Mouse (Mus musculus) liver, embryonic 15.5 days (tissue): ENCODE results near the gene Ptprd. TPM values are rescaled to one million over a fixed set of nuclear protein-coding genes. Genes with fewer than 3 reads are reported as not detected.

ENCODE experiments used
- ATAC-seq: fragments of 200-750 bp; cut with Nextera tagmentation; 2 replicates; pipeline ENCODE4 v1.8.0; 2017; ENCODE audit warnings: moderate number of reproducible peaks, mild to moderate bottlenecking, moderate library complexity; ENCODE audit not compliant: insufficient read depth
- H3K27ac ChIP-seq: fragments of 300-500 bp; sonication (generic); replicated peaks from 2 replicates; pipeline ENCODE4 v1.5.1; 2015; ENCODE audit warnings: mild to moderate bottlenecking, inconsistent platforms
- H3K27me3 ChIP-seq: fragments of 300-500 bp; sonication (generic); 2 replicates; pipeline ENCODE4 v1.6.1; 2015; ENCODE audit warnings: mild to moderate bottlenecking, inconsistent platforms
- H3K36me3 ChIP-seq: fragments of 300-500 bp; sonication (generic); replicated peaks from 2 replicates; pipeline ENCODE4 v1.6.1; 2015; ENCODE audit warnings: moderate library complexity, mild to moderate bottlenecking, inconsistent platforms
- H3K4me1 ChIP-seq: fragments of 300-500 bp; sonication (generic); replicated peaks from 2 replicates; pipeline ENCODE4 v1.6.1; 2015; ENCODE audit warnings: inconsistent platforms
- H3K4me2 ChIP-seq: fragments of 300-500 bp; sonication (generic); 2 replicates; pipeline ENCODE4 v1.6.1; 2015; ENCODE audit warnings: moderate library complexity, mild to moderate bottlenecking, inconsistent platforms
- H3K4me3 ChIP-seq: fragments of 300-500 bp; sonication (generic); replicated peaks from 2 replicates; pipeline ENCODE4 v1.5.1; 2015; ENCODE audit warnings: mild to moderate bottlenecking, inconsistent platforms
- H3K9ac ChIP-seq: fragments of 300-500 bp; sonication (generic); 2 replicates; pipeline ENCODE4 v1.6.1; 2015; ENCODE audit warnings: moderate library complexity, mild to moderate bottlenecking, inconsistent platforms
- H3K9me3 ChIP-seq: fragments of 300-500 bp; sonication (generic); replicated peaks from 2 replicates; pipeline ENCODE4 v1.6.1; 2016; ENCODE audit warnings: inconsistent platforms
- WGBS: fragments of 180-500 bp; shearing (Covaris S2); methylation state at CpG from one replicate; pipeline ENCODE4 v1.1.7; 2015; ENCODE audit warnings: mixed read lengths; ENCODE audit not compliant: insufficient replicate concordance; 5-methylcytosine and 5-hydroxymethylcytosine counted together
- polyA plus RNA-seq: library from polyadenylated mRNA; unstranded; fragments of >200 nt; fragmentation: Nextera tagmentation; extraction: Ambion mirVana; gene quantifications from 2 replicates; pipeline ENCODE4 v1.2.1, GENCODE M21; 2015

Ptprd gene
- polyA plus RNA-seq, 1 experiment from 2014 or later, result 4.8 TPM

DNA sequence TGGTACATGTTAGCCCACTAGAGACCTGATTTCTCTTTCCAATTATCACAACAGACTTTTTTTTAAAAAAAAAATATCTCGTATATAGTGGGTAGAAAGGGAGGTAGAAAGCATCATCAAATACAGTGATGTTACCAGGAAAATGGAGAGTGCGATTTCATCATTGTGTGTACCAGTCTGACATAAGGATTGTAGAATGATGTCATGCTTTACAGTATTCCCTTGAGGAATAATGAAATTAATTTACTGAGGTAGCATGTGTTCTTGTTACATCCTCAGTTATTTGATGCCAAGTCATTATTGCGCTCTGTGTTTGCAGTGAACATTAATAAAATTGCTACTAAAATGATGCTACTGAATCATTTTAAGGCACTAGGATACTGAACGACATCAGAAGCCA lies 884.6 kb downstream of the Ptprd start:
- H3K9me3 ChIP-seq, result no peaks in the 10 kb centered on the region
- no peaks in the 10 kb centered on the region for H3K27me3 ChIP-seq
- no peak for ATAC-seq
- H3K27ac ChIP-seq, result no peak overlapping the region
- no peaks in the 10 kb centered on the region for H3K4me1 ChIP-seq
- no peak overlapping the region for H3K9ac ChIP-seq
- 64% methylated on average over 4 of the region's 4 CpGs for WGBS
- no peaks in the 10 kb centered on the region for H3K36me3 ChIP-seq
- no peak overlapping the region for H3K4me2 ChIP-seq
- H3K4me3 ChIP-seq, result no peak overlapping the region

- H3K4me3 ChIP-seq, result no peak overlapping the region
- no peaks in the 10 kb centered on the region for H3K9me3 ChIP-seq
- no peaks in the 10 kb centered on the region for H3K27me3 ChIP-seq
- no peaks in the 10 kb centered on the region for H3K36me3 ChIP-seq
- WGBS, result 61% methylated on average over 10 of the region's 10 CpGs
- no peaks in the 10 kb centered on the region for H3K4me1 ChIP-seq
- no peak overlapping the region for H3K27ac ChIP-seq
- H3K9ac ChIP-seq, result no peak overlapping the region
- H3K4me2 ChIP-seq, result no peak overlapping the region
- no peak for ATAC-seq
These were observed 894.6 kb downstream of the Ptprd start for GRCm38 (mm10) chr4:77317060-77317680.

DNA sequence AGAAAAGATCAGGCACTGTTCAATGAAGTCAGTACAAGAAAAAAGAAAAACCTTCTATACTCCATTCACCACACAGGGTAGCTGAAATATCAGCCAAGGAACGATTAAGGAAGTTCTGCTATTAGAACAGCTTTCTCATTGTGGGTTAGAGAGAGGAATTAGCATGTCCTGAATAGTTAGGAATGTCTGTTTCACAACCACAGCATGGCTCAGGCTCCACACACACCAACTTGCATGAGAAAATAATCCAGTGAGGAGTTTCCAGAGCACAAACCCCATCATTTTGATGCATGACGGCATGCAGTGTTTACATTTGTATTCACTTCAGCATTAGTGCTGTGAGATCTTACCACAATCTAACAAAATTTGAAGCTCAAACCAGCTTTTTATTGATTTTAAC lies 895.1 kb downstream of the Ptprd start:
- WGBS, result 56% methylated on average over 2 of the region's 2 CpGs
- no peaks in the 10 kb centered on the region for H3K9me3 ChIP-seq
- H3K27me3 ChIP-seq, result no peaks in the 10 kb centered on the region
- no peak overlapping the region for H3K9ac ChIP-seq
- ATAC-seq, result no peak
- H3K4me3 ChIP-seq, result no peak overlapping the region
- no peaks in the 10 kb centered on the region for H3K4me1 ChIP-seq
- no peaks in the 10 kb centered on the region for H3K36me3 ChIP-seq
- no peak overlapping the region for H3K27ac ChIP-seq
- H3K4me2 ChIP-seq, result no peak overlapping the region

DNA sequence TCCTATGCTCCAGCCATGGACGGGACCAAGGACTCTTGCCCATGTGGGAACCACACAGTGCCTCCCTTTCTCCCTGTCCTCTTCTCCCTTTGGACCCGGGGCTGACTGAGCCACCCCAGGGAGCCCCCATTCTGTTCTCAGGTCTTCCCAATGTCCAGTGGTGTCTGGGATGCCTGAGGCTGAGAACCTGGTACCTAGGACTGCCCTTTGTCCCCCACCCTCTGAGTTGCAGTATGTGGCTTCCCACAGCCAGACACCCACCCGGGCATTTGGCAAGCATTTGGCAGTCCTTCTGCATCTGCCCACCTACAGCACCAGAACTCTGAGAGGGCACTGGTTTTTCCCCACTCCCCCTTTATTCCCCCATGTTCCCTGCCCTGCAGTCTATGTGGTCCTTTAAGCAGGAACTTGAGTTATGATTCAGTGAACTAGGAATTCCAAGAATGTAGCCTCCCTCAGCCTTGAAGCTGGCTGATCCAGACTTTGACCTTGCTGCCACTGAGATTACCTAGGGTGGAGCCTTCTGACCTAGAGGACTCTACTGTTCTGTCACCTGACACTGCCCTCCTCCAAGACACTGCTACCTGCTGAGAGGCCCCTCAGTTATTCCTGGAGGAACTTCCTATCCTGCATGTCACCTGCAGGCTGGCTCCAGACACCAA lies 901.5 kb downstream of the Ptprd start:
- Histone ChIP-seq H3K27ac (no peak overlapping the region), H3K36me3 (no peaks in the 10 kb centered on the region), H3K4me2 (no peak overlapping the region), H3K9me3 (no peaks in the 10 kb centered on the region), H3K4me1 (no peaks in the 10 kb centered on the region), H3K4me3 (no peak overlapping the region), H3K27me3 (no peaks in the 10 kb centered on the region), H3K9ac (no peak overlapping the region)
- ATAC-seq, result no peak
- 45% methylated on average over 3 of the region's 3 CpGs for WGBS

- Histone ChIP-seq H3K4me3 (no peak overlapping the region), H3K27me3 (no peaks in the 10 kb centered on the region), H3K9me3 (no peaks in the 10 kb centered on the region), H3K9ac (no peak overlapping the region), H3K4me1 (no peaks in the 10 kb centered on the region), H3K36me3 (no peaks in the 10 kb centered on the region), H3K27ac (no peak overlapping the region), H3K4me2 (no peak overlapping the region)
- WGBS, result 63% methylated on average over 1 of the region's 1 CpGs
- ATAC-seq, result no peak
These were observed 928.3 kb downstream of the Ptprd start for GRCm38 (mm10) chr4:77283423-77283822.

GRCm38 (mm10) chr4:77277913-77278312 lies 933.8 kb downstream of the Ptprd start:
- Histone ChIP-seq H3K27me3 (no peaks in the 10 kb centered on the region), H3K4me3 (no peak overlapping the region), H3K4me1 (no peaks in the 10 kb centered on the region), H3K27ac (no peak overlapping the region), H3K36me3 (no peaks in the 10 kb centered on the region), H3K9me3 (no peaks in the 10 kb centered on the region), H3K9ac (no peak overlapping the region), H3K4me2 (no peak overlapping the region)
- ATAC-seq, result no peak
- 64% methylated on average over 4 of the region's 4 CpGs for WGBS

DNA sequence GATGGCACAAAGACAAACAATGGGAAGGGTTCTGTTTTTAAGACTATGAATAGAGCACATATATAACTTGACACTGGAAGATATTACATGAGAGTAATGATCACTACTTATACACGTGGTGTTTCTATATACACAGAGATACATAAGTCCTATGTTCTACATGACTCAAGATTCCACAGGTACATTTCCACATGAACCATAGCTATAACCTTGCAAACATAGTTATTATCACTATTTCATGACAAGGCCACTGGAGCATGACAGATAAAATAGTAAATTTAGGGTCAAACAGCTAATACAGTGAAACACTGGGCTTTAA lies 951.8 kb downstream of the Ptprd start:
- ATAC-seq, result no peak

GRCm38 (mm10) chr4:77259250-77259971 lies 952.4 kb downstream of the Ptprd start:
- ATAC-seq, result no peak
- WGBS, result 57% methylated on average over 8 of the region's 8 CpGs
- H3K4me2 ChIP-seq, result no peak overlapping the region

More for the DNA sequence above, 951.8 kb downstream of the Ptprd start:
- no peaks in the 10 kb centered on the region for H3K4me1 ChIP-seq
- no peak overlapping the region for H3K27ac ChIP-seq
- H3K4me3 ChIP-seq, result no peak overlapping the region
- WGBS, result 55% methylated on average over 1 of the region's 1 CpGs
- H3K36me3 ChIP-seq, result no peaks in the 10 kb centered on the region
- H3K9ac ChIP-seq, result no peak overlapping the region
- H3K27me3 ChIP-seq, result no peaks in the 10 kb centered on the region
- H3K9me3 ChIP-seq, result no peaks in the 10 kb centered on the region
- no peak overlapping the region for H3K4me2 ChIP-seq

DNA sequence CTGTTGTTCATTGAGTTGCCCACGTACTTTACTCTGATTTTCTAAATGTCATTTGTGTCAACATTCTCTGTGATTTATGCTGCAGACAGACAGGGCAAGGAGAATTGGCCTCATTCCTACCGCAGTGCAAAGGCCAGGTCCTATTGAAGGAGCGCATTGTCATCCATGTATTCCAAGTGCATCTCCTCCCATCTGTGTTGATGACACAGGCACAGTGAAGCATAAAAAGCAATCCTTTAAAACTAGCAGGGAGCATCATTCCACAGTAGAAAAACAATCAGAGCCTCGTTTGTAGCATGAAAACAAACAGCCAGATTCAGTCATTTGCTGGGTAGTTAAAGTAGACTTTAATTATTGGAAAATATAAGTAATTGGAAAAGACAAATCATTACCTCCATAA lies 960.6 kb downstream of the Ptprd start:
- no peak overlapping the region for H3K4me2 ChIP-seq
- H3K9me3 ChIP-seq, result no peaks in the 10 kb centered on the region
- no peak overlapping the region for H3K27ac ChIP-seq
- no peaks in the 10 kb centered on the region for H3K27me3 ChIP-seq
- no peak overlapping the region for H3K9ac ChIP-seq
- no peak overlapping the region for H3K4me3 ChIP-seq
- H3K36me3 ChIP-seq, result no peaks in the 10 kb centered on the region
- no peaks in the 10 kb centered on the region for H3K4me1 ChIP-seq
- no peak for ATAC-seq
- WGBS, result 52% methylated on average over 4 of the region's 4 CpGs

More at GRCm38 (mm10) chr4:77259250-77259971, 952.4 kb downstream of the Ptprd start:
- Histone ChIP-seq H3K4me3 (no peak overlapping the region), H3K27ac (no peak overlapping the region), H3K9me3 (no peaks in the 10 kb centered on the region), H3K27me3 (no peaks in the 10 kb centered on the region), H3K36me3 (no peaks in the 10 kb centered on the region), H3K4me1 (no peaks in the 10 kb centered on the region), H3K9ac (no peak overlapping the region)

DNA sequence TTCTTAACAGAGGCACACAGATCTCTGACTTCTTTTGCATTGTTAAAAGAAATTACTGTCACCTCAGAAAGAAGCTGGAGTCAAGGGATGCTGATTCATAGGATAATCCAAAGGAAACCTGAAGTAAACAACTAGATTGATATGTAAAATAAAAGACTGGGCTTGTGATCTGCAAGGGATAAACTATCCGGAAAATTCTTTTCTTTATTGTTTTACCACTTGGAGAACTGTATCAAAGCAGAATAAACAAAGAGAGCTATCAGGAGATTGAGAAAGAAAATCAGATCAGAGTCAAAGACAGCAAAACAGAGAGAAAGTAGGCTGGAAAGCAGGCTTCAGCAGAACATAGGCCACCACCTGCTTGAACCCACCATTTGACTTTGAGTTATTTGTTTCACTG lies 962.0 kb downstream of the Ptprd start:
- Histone ChIP-seq H3K9me3 (no peaks in the 10 kb centered on the region), H3K4me3 (no peak overlapping the region), H3K27ac (no peak overlapping the region), H3K4me1 (no peaks in the 10 kb centered on the region), H3K9ac (no peak overlapping the region), H3K27me3 (no peaks in the 10 kb centered on the region), H3K36me3 (no peaks in the 10 kb centered on the region), H3K4me2 (no peak overlapping the region)
- WGBS, result 40% methylated on average over 1 of the region's 1 CpGs
- ATAC-seq, result no peak

- H3K27ac ChIP-seq, result no peak overlapping the region
These were observed 962.8 kb downstream of the Ptprd start for GRCm38 (mm10) chr4:77248918-77249317.

More at GRCm38 (mm10) chr4:77248918-77249317, 962.8 kb downstream of the Ptprd start:
- no peak overlapping the region for H3K9ac ChIP-seq
- H3K36me3 ChIP-seq, result no peaks in the 10 kb centered on the region
- no peaks in the 10 kb centered on the region for H3K9me3 ChIP-seq
- H3K27me3 ChIP-seq, result no peaks in the 10 kb centered on the region
- 57% methylated on average over 1 of the region's 1 CpGs for WGBS
- no peaks in the 10 kb centered on the region for H3K4me1 ChIP-seq
- no peak overlapping the region for H3K4me3 ChIP-seq
- H3K4me2 ChIP-seq, result no peak overlapping the region
- ATAC-seq, result no peak
